Mouse (Mus musculus) midbrain, postnatal 0 days (tissue): ENCODE results near the gene Hdlbp. TPM values are rescaled to one million over a fixed set of nuclear protein-coding genes. Genes with fewer than 3 reads are reported as not detected.
"Not testable (repeated sequence)": the region's sequence is repeated elsewhere in the genome, so short reads cannot be mapped to it uniquely, and the experiment has no call there.

ENCODE experiments used
- ATAC-seq: fragments of 200-750 bp; cut with Nextera tagmentation; 2 replicates; pipeline ENCODE4 v1.8.0; 2017; ENCODE audit warnings: moderate number of reproducible peaks, mild to moderate bottlenecking, moderate TSS enrichment, moderate library complexity; ENCODE audit not compliant: low FRiP score
- DNase-seq: peaks from one replicate; pipeline ENCODE4 v3.0.0-alpha.2; 2015; ENCODE audit warnings: low spot score
- H3K27ac ChIP-seq: fragments of 300-500 bp; sonication (generic); 2 replicates; pipeline ENCODE4 v1.5.1; 2014; ENCODE audit warnings: low read depth, mild to moderate bottlenecking, low read length, mixed read lengths
- H3K27me3 ChIP-seq: fragments of 300-500 bp; sonication (generic); 2 replicates; pipeline ENCODE4 v1.6.1; 2014; ENCODE audit warnings: low read length, control low read depth, mixed read lengths; ENCODE audit not compliant: insufficient read depth
- H3K36me3 ChIP-seq: fragments of 300-500 bp; sonication (generic); 2 replicates; pipeline ENCODE4 v1.6.1; 2014; ENCODE audit warnings: low read length, control low read depth, mixed read lengths; ENCODE audit not compliant: insufficient read depth
- H3K4me1 ChIP-seq: fragments of 300-500 bp; sonication (generic); 2 replicates; pipeline ENCODE4 v1.6.1; 2014; ENCODE audit warnings: mild to moderate bottlenecking, control low read depth, antibody characterized with exemption, low read length, mixed read lengths; ENCODE audit not compliant: insufficient read depth
- H3K4me2 ChIP-seq: fragments of 300-500 bp; sonication (generic); 2 replicates; pipeline ENCODE4 v1.6.1; 2014; ENCODE audit warnings: low read depth, mild to moderate bottlenecking, low read length, mixed read lengths; ENCODE audit not compliant: poor library complexity, severe bottlenecking
- H3K4me3 ChIP-seq: fragments of 300-500 bp; sonication (generic); 2 replicates; pipeline ENCODE4 v1.5.1; 2014; ENCODE audit warnings: low read depth, mild to moderate bottlenecking, low read length, moderate library complexity
- H3K9ac ChIP-seq: fragments of 300-500 bp; sonication (generic); replicated peaks from 2 replicates; pipeline ENCODE4 v1.6.1; 2014; ENCODE audit warnings: mild to moderate bottlenecking, low read length, moderate library complexity, mixed read lengths; ENCODE audit not compliant: poor library complexity, severe bottlenecking
- H3K9me3 ChIP-seq: fragments of 300-500 bp; sonication (generic); 2 replicates; pipeline ENCODE4 v1.6.1; 2016; ENCODE audit warnings: low read length, control low read depth
- CTCF ChIP-seq: IDR thresholded peaks from 2 replicates; pipeline ENCODE4 v1.5.1; 2016; ENCODE audit warnings: antibody characterized with exemption, mild to moderate bottlenecking
- WGBS: fragments of 180-500 bp; shearing (Covaris S2); extraction: QIAGEN DNeasy Blood & Tissue Kit; methylation state at CpG from one replicate; pipeline ENCODE4 v1.1.7; 2014; 5-methylcytosine and 5-hydroxymethylcytosine counted together
- polyA plus RNA-seq: library from polyadenylated mRNA; unstranded; fragments of >200 nt; fragmentation: Nextera tagmentation; extraction: Ambion mirVana; gene quantifications from 2 replicates; pipeline ENCODE4 v1.2.1, GENCODE M21; 2015
- total RNA-seq: library from RNA; depleted of rRNA; stranded (reverse); fragments of >200 nt; gene quantifications from 2 replicates; pipeline ENCODE4 v1.2.3, GENCODE M21; 2014

The Hdlbp gene
- total and polyA plus RNA-seq, 2 experiments from 2014 or later, result 67.4 to 76.8 TPM

DNA sequence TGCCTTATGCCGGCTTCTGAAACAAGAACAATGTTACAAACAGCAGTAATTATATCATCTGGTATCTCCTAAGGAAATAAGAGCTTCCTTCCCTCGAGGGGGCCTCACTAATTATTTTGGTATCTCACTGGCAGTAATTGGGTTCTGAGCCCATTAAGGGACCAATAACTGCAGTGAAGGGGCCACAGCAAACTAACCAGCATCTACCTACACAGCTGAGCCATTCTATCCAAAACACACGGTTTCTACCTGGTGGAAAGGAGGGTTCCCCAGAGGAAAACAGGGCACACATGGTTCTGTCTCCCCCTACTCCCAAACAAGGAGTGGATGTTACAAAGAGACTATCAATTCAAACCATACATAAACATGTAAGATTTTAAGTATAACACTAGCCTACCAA lies 19.5 kb downstream of the Hdlbp start:
- no peak for TF ChIP-seq CTCF
- 62% methylated on average over 3 of the region's 3 CpGs for WGBS
- no peak overlapping the region for H3K9ac ChIP-seq

GRCm38 (mm10) chr1:93458357-93458756 lies 20.3 kb downstream of the Hdlbp start:
- no peak for TF ChIP-seq CTCF
- no peak for ATAC-seq
- WGBS, result 58% methylated on average over 1 of the region's 1 CpGs

More for the DNA sequence above, 19.5 kb downstream of the Hdlbp start:
- H3K4me2 ChIP-seq, result no peak overlapping the region
- H3K36me3 ChIP-seq, result no peaks in the 10 kb centered on the region
- no peak overlapping the region for H3K4me3 ChIP-seq
- H3K9me3 ChIP-seq, result no peaks in the 10 kb centered on the region
- DNase-seq, result no peak
- H3K4me1 ChIP-seq, result no peaks in the 10 kb centered on the region
- H3K27ac ChIP-seq, result no peak overlapping the region
- H3K27me3 ChIP-seq, result no peaks in the 10 kb centered on the region
- no peak for ATAC-seq

GRCm38 (mm10) chr1:93453721-93454255 lies 24.8 kb downstream of the Hdlbp start:
- Histone ChIP-seq H3K4me2 (no peak overlapping the region), H3K36me3 (no peaks in the 10 kb centered on the region), H3K9ac (no peak overlapping the region), H3K9me3 (no peaks in the 10 kb centered on the region), H3K27me3 (no peaks in the 10 kb centered on the region), H3K4me1 (no peaks in the 10 kb centered on the region), H3K27ac (no peak overlapping the region), H3K4me3 (no peak overlapping the region)
- DNase-seq, result no peak
- ATAC-seq, result no peak
- TF ChIP-seq CTCF, result no peak

More at GRCm38 (mm10) chr1:93458357-93458756, 20.3 kb downstream of the Hdlbp start:
- H3K4me2 ChIP-seq, result no peak overlapping the region
- H3K36me3 ChIP-seq, result no peaks in the 10 kb centered on the region
- H3K9me3 ChIP-seq, result no peaks in the 10 kb centered on the region
- H3K27ac ChIP-seq, result no peak overlapping the region
- H3K4me1 ChIP-seq, result no peaks in the 10 kb centered on the region
- no peak overlapping the region for H3K4me3 ChIP-seq
- H3K9ac ChIP-seq, result no peak overlapping the region
- DNase-seq, result no peak
- H3K27me3 ChIP-seq, result no peaks in the 10 kb centered on the region

DNA sequence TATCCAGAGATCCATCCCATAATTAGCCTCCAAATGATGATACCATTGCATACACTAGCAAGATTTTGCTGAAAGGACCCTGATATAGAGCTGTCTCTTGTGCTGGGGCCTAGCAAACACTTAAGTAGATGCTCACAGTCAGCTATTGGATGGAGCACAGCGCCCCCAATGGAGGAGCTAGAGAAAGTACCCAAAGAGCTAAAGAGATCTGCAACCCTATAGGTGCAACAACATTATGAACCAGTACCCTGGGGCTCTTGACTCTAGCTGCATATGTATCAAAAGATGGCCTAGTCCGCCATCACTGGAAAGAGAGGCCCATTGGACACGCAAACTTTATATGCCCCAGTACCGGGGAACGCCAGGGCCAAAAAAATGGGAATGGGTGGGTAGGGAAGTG lies 28.5 kb downstream of the Hdlbp start:
- DNase-seq, H3K9ac ChIP-seq, ATAC-seq, H3K4me3 ChIP-seq, H3K4me2 ChIP-seq, H3K27ac ChIP-seq, H3K36me3 ChIP-seq, H3K9me3 ChIP-seq, H3K27me3 ChIP-seq, H3K4me1 ChIP-seq: not testable (repeated sequence)
- 83% methylated on average over 5 of the region's 5 CpGs for WGBS

- Histone ChIP-seq H3K9me3 (no peaks in the 10 kb centered on the region), H3K9ac (peak overlapping the region; percentile 57; the same call in 1 of the 2 replicates), H3K4me1 (no peaks in the 10 kb centered on the region), H3K4me2 (peak overlapping the region; percentile 100), H3K4me3 (peak overlapping the region; percentile 77), H3K27ac (peak overlapping the region; percentile 63; the same call in 1 of the 2 replicates), H3K36me3 (peaks cover under 1% of the 10 kb centered on the region; the same call in 1 of the 2 replicates), H3K27me3 (no peaks in the 10 kb centered on the region)
- no peak for DNase-seq
- 26% methylated on average over 3 of the region's 3 CpGs for WGBS
- TF ChIP-seq CTCF, result peak; percentile 25; the same call in 1 of the 2 replicates
- ATAC-seq, result no peak
Measured at GRCm38 (mm10) chr1:93445822-93446162, 32.8 kb downstream of the Hdlbp start.

DNA sequence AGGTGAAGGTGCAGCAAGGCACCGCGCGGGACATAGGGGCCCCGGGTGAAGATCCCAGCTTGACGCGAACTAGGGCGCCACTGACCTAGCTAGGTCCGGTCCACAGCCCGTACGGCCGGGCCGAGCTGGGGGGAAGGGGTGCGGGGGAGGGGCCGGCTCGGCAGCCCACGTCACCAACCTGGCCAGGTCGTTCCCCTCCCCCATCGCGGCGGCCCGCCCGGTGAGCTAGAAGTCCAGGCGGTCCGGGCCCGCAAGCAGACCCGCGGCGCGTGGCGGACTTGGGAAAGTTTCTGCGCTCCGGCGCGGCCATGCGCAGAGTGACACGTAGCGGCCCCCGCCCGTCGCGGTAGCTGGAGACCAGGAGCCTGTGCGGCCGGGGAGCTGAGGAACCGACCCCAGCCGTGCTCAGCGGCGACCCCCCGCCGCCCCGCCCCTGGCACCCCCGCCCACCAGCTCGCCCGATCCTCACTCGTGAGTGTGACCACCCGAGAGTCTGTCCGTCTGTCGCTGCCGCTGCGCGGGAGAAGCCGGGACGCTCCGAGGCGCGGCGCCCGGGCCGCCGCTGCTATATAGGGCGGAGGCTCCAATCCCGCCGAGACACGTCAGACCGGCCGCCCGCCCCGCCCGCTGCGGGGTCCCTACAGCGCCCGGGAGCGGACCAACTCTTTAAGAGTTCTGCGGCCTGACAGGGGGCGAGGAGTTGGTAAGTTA lies 33.3 kb downstream of the Hdlbp start:
- no peak for TF ChIP-seq CTCF
- peaks cover 6% of the 10 kb centered on the region; the same call in 1 of the 2 replicates for H3K36me3 ChIP-seq
- H3K9ac ChIP-seq, result peak overlapping the region; percentile 57
- H3K9me3 ChIP-seq, result no peaks in the 10 kb centered on the region
- under 1% methylated on average over 80 of the region's 84 CpGs for WGBS
- peak; percentile 48 for DNase-seq
- H3K27me3 ChIP-seq, result no peaks in the 10 kb centered on the region
- no peaks in the 10 kb centered on the region for H3K4me1 ChIP-seq
- peak overlapping the region; percentile 100 for H3K4me2 ChIP-seq
- H3K27ac ChIP-seq, result peak overlapping the region; percentile 63
- peak; percentile 83 for ATAC-seq
- peak overlapping the region; percentile 77 for H3K4me3 ChIP-seq
